Mouse (Mus musculus) kidney, adult 2 months (tissue): ENCODE data around the gene Brsk2.

Source experiments
- CTCF ChIP-seq: fragments of 200-500 bp; conservative IDR thresholded peaks from 2 replicates; pipeline ENCODE4 v1.5.1; 2011; ENCODE audit warnings: low read depth, mild to moderate bottlenecking, control low read depth, low read length, moderate library complexity, mixed read lengths; ENCODE audit not compliant: insufficient read depth, insufficient read length
- POLR2A ChIP-seq: fragments of 200-500 bp; IDR thresholded peaks from one replicate; pipeline ENCODE4 v1.6.1; 2011; ENCODE audit warnings: low read depth, low read length, control low read depth

DNA sequence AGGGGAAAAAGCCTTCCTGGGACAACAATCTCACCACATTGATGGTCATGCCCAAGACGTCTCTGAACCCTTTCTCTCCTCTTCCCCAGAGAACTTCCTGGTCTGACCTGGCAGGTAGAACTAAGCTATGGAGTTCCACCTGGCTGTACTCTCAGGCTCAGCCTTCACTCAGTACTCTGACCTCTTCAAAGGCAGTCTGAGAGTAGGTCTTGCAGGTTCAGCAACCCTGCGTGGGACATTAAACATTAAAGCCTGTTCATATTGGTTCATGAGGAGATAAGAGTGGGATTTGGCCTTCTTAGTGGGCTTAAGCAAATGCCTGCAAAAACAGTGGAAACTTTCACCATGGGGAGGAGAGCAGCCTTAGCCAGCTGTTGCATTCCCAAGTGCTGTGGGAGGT, 16.7 kb downstream of the Brsk2 start:
- TF ChIP-seq CTCF (no peak), POLR2A (no peak)
